ENCODE assay signal across 9 mouse cellular contexts in genomic region chr2:91984906-91985525, GRCm38 (mm10). TPM values are rescaled to one million over a fixed set of nuclear protein-coding genes. Genes with fewer than 3 reads are reported as not detected.
DNase-seq lines count a peak whose midpoint lies in the region; ATAC-seq and TF ChIP-seq lines count a peak whose summit lies in the region.
"Had no signal": no experiment of that assay in that cellular context is flagged by ENCODE, and none has a peak within 500 bp of the region (broad histone marks: within the 10 kb centered on the region; RNA-seq: fewer than 3 reads in every experiment).

No protein-coding gene starts in this region.

- no peaks in the 10 kb centered on the region for H3K36me3 ChIP-seq in hindbrain, postnatal 0 days (ENCODE audit: insufficient read depth, low read length)

- intact Hi-C loops in left cerebral cortex, postnatal 14 days (cut with DNase I) = loop anchor here (10.0 kb wide), 2 partner anchors 200 to 390 kb away; partner anchors contain the start of genes Large2 and Pex16

- 39% methylated on average over 9 of the region's 9 CpGs for WGBS in bone marrow, adult 2 months
- 47% methylated on average over 9 of the region's 9 CpGs for WGBS in hindbrain, postnatal 0 days

- H3K4me1 ChIP-seq in bone marrow, adult 2 months (ENCODE audit: control insufficient read depth, insufficient read depth, low read length) = peaks cover 3% of the 10 kb centered on the region
- peaks cover 4% of the 10 kb centered on the region; the same call in 1 of the 2 replicates for H3K4me1 ChIP-seq in hindbrain, postnatal 0 days (ENCODE audit: insufficient read depth, low read length)

- TF ChIP-seq POLR2A in bone marrow, adult 2 months (IDR thresholded peaks at IDR 0.05; ENCODE audit: borderline replicate concordance, control insufficient read depth, low read depth, low read length) = no peak

- H3K4me2 ChIP-seq in hindbrain, postnatal 0 days (ENCODE audit: low read depth, low read length) = peak overlapping the region; percentile 42; the same call in 1 of the 2 replicates

- no peak overlapping the region for H3K4me3 ChIP-seq in bone marrow, adult 2 months (replicated peaks; ENCODE audit: control insufficient read depth, low read depth, low read length)
- no peak overlapping the region for H3K4me3 ChIP-seq in hindbrain, postnatal 0 days (ENCODE audit: low read length)

- TF ChIP-seq CTCF in bone marrow, adult 2 months (IDR thresholded peaks at IDR 0.05; ENCODE audit: control insufficient read depth, insufficient read depth, low read length) = no peak
- no peak for TF ChIP-seq CTCF in hindbrain, postnatal 0 days (IDR thresholded peaks at IDR 0.05; ENCODE audit: low read depth)

- peak; percentile 15 for DNase-seq in kidney, adult 9 months
- no peak for DNase-seq in kidney, postnatal 14 days
- no peak for DNase-seq in hindbrain, postnatal 0 days (ENCODE audit: low spot score)
- DNase-seq in frontal cortex, postnatal 10 days (ENCODE audit: low spot score in 2 of 2) = no peak
- DNase-seq in ovary, postnatal 36 days (ENCODE audit: low spot score) = no peak
- no peak for DNase-seq in left cerebral cortex, postnatal 14 days (ENCODE audit: low spot score in 2 of 2)
- DNase-seq: gastrocnemius, postnatal 36 days had no signal

- H3K9me3 ChIP-seq in hindbrain, postnatal 0 days (ENCODE audit: low read length) = no peaks in the 10 kb centered on the region

- peak overlapping the region; percentile 56 for H3K27ac ChIP-seq in bone marrow, adult 2 months (ENCODE audit: control insufficient read depth, insufficient read depth, low read depth, low read length, poor library complexity)
- no peak overlapping the region for H3K27ac ChIP-seq in hindbrain, postnatal 0 days

- H3K9ac ChIP-seq in hindbrain, postnatal 0 days (replicated peaks; ENCODE audit: low read length) = no peak overlapping the region

- H3K27me3 ChIP-seq in hindbrain, postnatal 0 days (ENCODE audit: insufficient read depth, low read length) = no peaks in the 10 kb centered on the region

- no peak for ATAC-seq in hindbrain, postnatal 0 days
- ATAC-seq in monocyte, adult 5-6 weeks (replicated peaks; ENCODE audit: insufficient number of reproducible peaks, low FRiP score, low TSS enrichment, poor library complexity, severe bottlenecking) = peak; percentile 13

RNA-seq across cellular contexts. Expression of gene Dgkz, which starts 9.4 kb away (rescaled TPM):
- 82.4 and 229 TPM in 2 replicates for polyA plus RNA-seq in bone marrow, adult 2 months (2011; ENCODE audit: insufficient read depth, insufficient read length, low replicate concordance, missing spikeins)
- total RNA-seq in hindbrain, postnatal 0 days (2014; rRNA removed) = 150 and 163 TPM in 2 replicates
- polyA plus RNA-seq in hindbrain, postnatal 0 days (2015; fragmentation: Nextera tagmentation; extraction: Ambion mirVana) = 40.7 and 41.2 TPM in 2 replicates
- 83.0 to 148 TPM (median 110 TPM) in 3 replicates for total RNA-seq in monocyte, adult 5-6 weeks (2017)
- 100 to 1,000 TPM; 342 to 377 TPM for total RNA-seq in left cerebral cortex, postnatal 14 days (2021)

RNA-seq across cellular contexts. Expression of gene Creb3l1, which starts 39.3 kb away (rescaled TPM):
- 1.6 and 1.7 TPM in 2 replicates for polyA plus RNA-seq in bone marrow, adult 2 months (2011; ENCODE audit: insufficient read depth, insufficient read length, low replicate concordance, missing spikeins)
- total RNA-seq in hindbrain, postnatal 0 days (2014; rRNA removed) = 3.4 and 3.5 TPM in 2 replicates
- polyA plus RNA-seq in hindbrain, postnatal 0 days (2015; fragmentation: Nextera tagmentation; extraction: Ambion mirVana) = 3.2 and 3.5 TPM in 2 replicates
- 0.78 TPM in 1 of 3 replicates, not detected in the others for total RNA-seq in monocyte, adult 5-6 weeks (2017)
- 1 to 10 TPM; 3.9 to 6.0 TPM for total RNA-seq in left cerebral cortex, postnatal 14 days (2021)

RNA-seq across cellular contexts. Expression of gene Gm9821, which starts 39.5 kb away (rescaled TPM):
- polyA plus RNA-seq in bone marrow, adult 2 months (2011; ENCODE audit: insufficient read depth, insufficient read length, low replicate concordance, missing spikeins) = not detected in 2 replicates
- not detected in 2 replicates for total RNA-seq in hindbrain, postnatal 0 days (2014; rRNA removed)
- 0.08 TPM in 1 of 2 replicates, not detected in the other for polyA plus RNA-seq in hindbrain, postnatal 0 days (2015; fragmentation: Nextera tagmentation; extraction: Ambion mirVana)
- 0.29 to 0.97 TPM (median 0.32 TPM) in 3 replicates for total RNA-seq in monocyte, adult 5-6 weeks (2017)
- not detected for total RNA-seq in left cerebral cortex, postnatal 14 days (2021)
- total RNA-seq: gastrocnemius, postnatal 36 days had no signal

RNA-seq across cellular contexts. Expression of gene Mdk, which starts 52.9 kb away (rescaled TPM):
- polyA plus RNA-seq in bone marrow, adult 2 months (2011; ENCODE audit: insufficient read depth, insufficient read length, low replicate concordance, missing spikeins) = 14.9 and 18.6 TPM in 2 replicates
- 54.9 and 78.4 TPM in 2 replicates for total RNA-seq in hindbrain, postnatal 0 days (2014; rRNA removed)
- polyA plus RNA-seq in hindbrain, postnatal 0 days (2015; fragmentation: Nextera tagmentation; extraction: Ambion mirVana) = 167 and 171 TPM in 2 replicates
- 10.2 TPM in 1 of 3 replicates, not detected in the others for total RNA-seq in monocyte, adult 5-6 weeks (2017)
- total RNA-seq in left cerebral cortex, postnatal 14 days (2021) = 10 to 100 TPM; 24.9 to 26.3 TPM

RNA-seq across cellular contexts. Expression of gene Chrm4, which starts 58.0 kb away (rescaled TPM):
- not detected in 2 replicates for polyA plus RNA-seq in bone marrow, adult 2 months (2011; ENCODE audit: insufficient read depth, insufficient read length, low replicate concordance, missing spikeins)
- total RNA-seq in hindbrain, postnatal 0 days (2014; rRNA removed) = 3.3 and 4.4 TPM in 2 replicates
- 0.75 and 0.93 TPM in 2 replicates for polyA plus RNA-seq in hindbrain, postnatal 0 days (2015; fragmentation: Nextera tagmentation; extraction: Ambion mirVana)
- 0.29 TPM in 1 of 3 replicates, not detected in the others for total RNA-seq in monocyte, adult 5-6 weeks (2017)
- 10 to 100 TPM; 37.3 to 42.0 TPM for total RNA-seq in left cerebral cortex, postnatal 14 days (2021)
- total RNA-seq: gastrocnemius, postnatal 36 days had no signal
